Mouse (Mus musculus) liver, embryonic 16.5 days (tissue): ENCODE data around the gene Cchcr1. TPM values are rescaled to one million over a fixed set of nuclear protein-coding genes. Genes with fewer than 3 reads are reported as not detected.
"Not testable (repeated sequence)": the region's sequence is repeated elsewhere in the genome, so short reads cannot be mapped to it uniquely, and the experiment has no call there.

Source experiments
- ATAC-seq: fragments of 200-750 bp; cut with Nextera tagmentation; 2 replicates; pipeline ENCODE4 v1.8.0; 2017; ENCODE audit warnings: low read depth, mild to moderate bottlenecking, moderate number of reproducible peaks, moderate library complexity
- H3K27ac ChIP-seq: fragments of 300-500 bp; sonication (generic); 2 replicates; pipeline ENCODE4 v1.5.1; 2014; ENCODE audit warnings: mild to moderate bottlenecking, low read length
- H3K27me3 ChIP-seq: fragments of 300-500 bp; sonication (generic); 2 replicates; pipeline ENCODE4 v1.6.1; 2014; ENCODE audit warnings: low read depth, low read length, mixed read lengths; ENCODE audit not compliant: control insufficient read depth, insufficient read depth
- H3K36me3 ChIP-seq: fragments of 300-500 bp; sonication (generic); 2 replicates; pipeline ENCODE4 v1.6.1; 2014; ENCODE audit warnings: mild to moderate bottlenecking; ENCODE audit not compliant: control insufficient read depth, insufficient read depth
- H3K4me1 ChIP-seq: fragments of 300-500 bp; sonication (generic); 2 replicates; pipeline ENCODE4 v1.6.1; 2014; ENCODE audit warnings: low read depth, low read length, mixed read lengths; ENCODE audit not compliant: control insufficient read depth
- H3K4me2 ChIP-seq: fragments of 300-500 bp; sonication (generic); 2 replicates; pipeline ENCODE4 v1.6.1; 2014; ENCODE audit warnings: low read depth, low read length, mixed read lengths
- H3K4me3 ChIP-seq: fragments of 300-500 bp; sonication (generic); 2 replicates; pipeline ENCODE4 v1.5.1; 2014; ENCODE audit warnings: low read depth, mild to moderate bottlenecking, low read length
- H3K9ac ChIP-seq: fragments of 300-500 bp; sonication (generic); 2 replicates; pipeline ENCODE4 v1.6.1; 2014; ENCODE audit warnings: low read depth, low read length
- H3K9me3 ChIP-seq: fragments of 300-500 bp; sonication (generic); replicated peaks from 2 replicates; pipeline ENCODE4 v1.6.1; 2016; ENCODE audit warnings: low read length; ENCODE audit not compliant: control insufficient read depth
- WGBS: fragments of 180-500 bp; shearing (Covaris S2); extraction: QIAGEN DNeasy Blood & Tissue Kit; methylation state at CpG from one replicate; pipeline ENCODE4 v1.1.7; 2014; ENCODE audit not compliant: insufficient replicate concordance; 5-methylcytosine and 5-hydroxymethylcytosine counted together
- polyA plus RNA-seq: library from polyadenylated mRNA; unstranded; fragments of >200 nt; fragmentation: Nextera tagmentation; extraction: Ambion mirVana; gene quantifications from 2 replicates; pipeline ENCODE4 v1.2.1, GENCODE M21; 2015

Cchcr1 gene
- polyA plus RNA-seq, 1 experiment from 2014 or later, result 7.5 TPM

DNA sequence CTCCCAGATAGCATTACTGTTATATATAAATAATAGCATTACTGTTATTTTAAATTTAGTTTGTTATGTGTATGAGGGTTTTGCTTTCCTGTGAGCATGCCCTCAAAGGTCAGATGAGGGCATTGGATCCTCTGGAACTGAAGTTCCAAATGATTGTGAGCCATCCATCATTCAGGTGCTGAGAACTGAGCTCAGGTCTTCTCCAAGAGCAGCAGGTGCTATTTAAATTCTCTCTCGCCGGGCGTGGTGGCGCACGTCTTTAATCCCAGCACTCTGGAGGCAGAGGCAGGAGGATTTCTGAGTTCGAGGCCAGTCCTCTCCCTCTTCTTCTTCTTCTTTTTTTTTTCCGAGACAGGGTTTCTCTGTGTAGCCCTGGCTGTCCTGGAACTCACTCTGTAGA, 19.8 kb upstream of the Cchcr1 start:
- Histone ChIP-seq H3K27me3 (no peaks in the 10 kb centered on the region), H3K9me3 (no peaks in the 10 kb centered on the region), H3K9ac (no peak overlapping the region), H3K36me3 (no peaks in the 10 kb centered on the region), H3K4me3 (no peak overlapping the region), H3K4me2 (no peak overlapping the region), H3K27ac (no peak overlapping the region), H3K4me1 (no peaks in the 10 kb centered on the region)
- ATAC-seq, result no peak
- 73% methylated on average over 7 of the region's 7 CpGs for WGBS

DNA sequence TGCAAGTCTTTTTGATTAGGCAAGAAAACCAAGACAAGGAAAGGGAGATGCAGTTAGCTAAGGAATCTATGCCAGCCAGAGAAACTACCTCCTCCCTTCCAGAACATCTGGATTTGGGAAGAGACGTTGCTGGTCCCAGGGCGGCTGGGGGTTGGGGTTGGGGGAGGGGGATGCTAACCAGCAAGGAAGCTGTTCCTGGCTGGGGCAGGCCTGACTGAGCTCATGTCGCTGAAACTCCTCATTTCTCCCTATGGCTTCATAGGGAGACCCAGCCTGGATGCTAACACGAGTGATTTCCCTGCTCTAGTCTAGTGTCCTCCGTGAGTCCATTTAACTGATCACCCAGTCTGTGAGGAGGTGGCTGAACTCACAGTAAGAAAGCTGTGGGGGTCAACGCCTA, 14.7 kb upstream of the Cchcr1 start:
- H3K27ac ChIP-seq, result no peak overlapping the region
- peaks cover 26% of the 10 kb centered on the region for H3K27me3 ChIP-seq
- no peak overlapping the region for H3K4me2 ChIP-seq
- no peaks in the 10 kb centered on the region for H3K9me3 ChIP-seq
- ATAC-seq, result no peak
- H3K4me1 ChIP-seq, result no peaks in the 10 kb centered on the region
- H3K36me3 ChIP-seq, result no peaks in the 10 kb centered on the region
- 18% methylated on average over 6 of the region's 6 CpGs for WGBS
- no peak overlapping the region for H3K4me3 ChIP-seq
- H3K9ac ChIP-seq, result no peak overlapping the region

DNA sequence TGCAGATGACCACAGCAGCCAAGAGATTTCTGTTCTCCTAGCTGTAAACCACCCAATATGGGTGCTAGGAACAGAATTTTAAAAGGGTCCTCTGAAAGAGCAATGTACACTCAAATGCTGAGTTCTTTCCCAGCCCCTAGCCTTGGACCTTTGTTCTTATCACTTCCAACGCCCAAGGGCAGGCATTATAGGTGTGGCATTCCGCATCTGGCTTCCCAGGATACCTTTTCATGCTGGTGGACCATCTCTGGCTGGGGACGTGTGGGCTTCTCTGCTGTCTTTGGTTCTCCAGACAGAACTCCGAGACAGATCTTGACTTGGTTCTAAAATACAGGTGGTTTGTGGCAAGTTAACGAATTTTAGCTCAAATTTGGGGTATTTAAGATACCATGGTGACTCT, 14.1 kb upstream of the Cchcr1 start:
- Histone ChIP-seq H3K9me3 (no peaks in the 10 kb centered on the region), H3K36me3 (no peaks in the 10 kb centered on the region), H3K27ac (no peak overlapping the region), H3K4me2 (no peak overlapping the region), H3K27me3 (peaks cover 31% of the 10 kb centered on the region), H3K4me1 (no peaks in the 10 kb centered on the region), H3K4me3 (no peak overlapping the region), H3K9ac (no peak overlapping the region)
- no peak for ATAC-seq
- WGBS, result 37% methylated on average over 5 of the region's 5 CpGs

DNA sequence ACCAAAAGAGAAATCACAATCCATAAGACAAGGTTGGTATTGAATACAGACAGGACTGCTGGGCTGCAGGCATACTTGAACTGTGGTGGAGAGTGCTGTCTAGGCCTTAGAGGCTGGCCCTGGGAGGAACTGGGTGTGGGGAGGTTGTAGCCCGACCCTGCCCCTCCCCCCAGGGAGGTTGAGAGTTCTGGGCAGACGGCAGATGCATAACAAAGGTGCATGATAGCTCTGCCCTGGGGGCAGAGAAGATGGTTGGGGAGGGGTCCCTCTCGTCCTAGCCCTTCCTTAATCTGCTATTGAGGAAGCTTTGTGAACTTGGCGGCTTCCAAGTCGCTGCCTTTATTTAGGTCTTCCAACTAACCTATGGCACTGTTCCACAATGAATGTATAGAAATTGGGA, 13.1 kb upstream of the Cchcr1 start:
- ATAC-seq, result no peak
- Histone ChIP-seq H3K4me3 (no peak overlapping the region), H3K27ac (no peak overlapping the region), H3K27me3 (peaks cover 36% of the 10 kb centered on the region), H3K4me1 (no peaks in the 10 kb centered on the region), H3K9me3 (no peaks in the 10 kb centered on the region), H3K4me2 (no peak overlapping the region), H3K36me3 (no peaks in the 10 kb centered on the region), H3K9ac (no peak overlapping the region)
- WGBS, result 23% methylated on average over 5 of the region's 5 CpGs

DNA sequence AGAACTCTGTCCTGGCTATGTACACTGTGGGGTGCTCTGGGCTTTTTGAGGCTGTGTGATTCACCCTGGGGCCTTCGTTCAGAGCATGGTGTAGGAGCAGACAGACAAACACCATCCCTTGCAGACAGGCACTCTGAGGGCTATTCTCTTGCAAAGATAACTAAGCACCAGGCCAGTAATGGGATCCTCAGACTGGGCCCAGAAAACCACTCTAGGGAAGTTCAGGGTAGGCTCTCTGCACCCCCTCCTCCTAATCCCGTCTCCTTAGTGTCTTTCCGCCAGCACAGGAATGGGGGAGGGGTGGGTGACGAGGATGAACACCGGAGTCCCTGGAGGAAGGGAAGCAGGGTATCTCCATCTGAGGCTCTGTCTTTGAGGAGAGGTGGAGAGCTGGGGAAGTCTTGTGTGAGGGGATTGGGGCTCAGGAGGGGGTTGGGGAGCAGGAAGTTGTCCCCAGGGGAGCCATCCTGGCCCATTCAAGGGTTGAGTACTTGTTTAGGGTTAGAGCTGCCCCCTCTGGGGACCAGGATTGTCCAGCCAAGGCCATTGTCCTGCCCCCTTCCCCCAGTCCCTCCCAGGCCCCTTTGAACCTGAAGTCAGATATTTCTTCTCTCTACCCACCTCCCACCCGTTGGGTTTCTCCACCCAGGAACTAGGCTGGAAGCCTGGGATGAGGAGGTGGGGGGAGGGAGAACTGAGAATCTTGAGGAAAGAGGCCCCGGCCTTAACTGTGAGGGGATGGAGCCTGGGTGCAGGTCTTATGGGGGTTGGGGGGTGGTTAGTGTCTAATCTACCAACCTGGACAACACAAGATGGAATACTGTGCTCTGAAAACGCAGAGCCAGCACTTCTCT, 12.0 kb upstream of the Cchcr1 start:
- H3K4me2 ChIP-seq, result no peak overlapping the region
- no peaks in the 10 kb centered on the region for H3K36me3 ChIP-seq
- no peak for ATAC-seq
- H3K4me3 ChIP-seq, result no peak overlapping the region
- 35% methylated on average over 8 of the region's 8 CpGs for WGBS
- no peak overlapping the region for H3K9ac ChIP-seq
- no peaks in the 10 kb centered on the region for H3K9me3 ChIP-seq
- H3K4me1 ChIP-seq, result no peaks in the 10 kb centered on the region
- H3K27ac ChIP-seq, result no peak overlapping the region
- peaks cover 41% of the 10 kb centered on the region for H3K27me3 ChIP-seq

DNA sequence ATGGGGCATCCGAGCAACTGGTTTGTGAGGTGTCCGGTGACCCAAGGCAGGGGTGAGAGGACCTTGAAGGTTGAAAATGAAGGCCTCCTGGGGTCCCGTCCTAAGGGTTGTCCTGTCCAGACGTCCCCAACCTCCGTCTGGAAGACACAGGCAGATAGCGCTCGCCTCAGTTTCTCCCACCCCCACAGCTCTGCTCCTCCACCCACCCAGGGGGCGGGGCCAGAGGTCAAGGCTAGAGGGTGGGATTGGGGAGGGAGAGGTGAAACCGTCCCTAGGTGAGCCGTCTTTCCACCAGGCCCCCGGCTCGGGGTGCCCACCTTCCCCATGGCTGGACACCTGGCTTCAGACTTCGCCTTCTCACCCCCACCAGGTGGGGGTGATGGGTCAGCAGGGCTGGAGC, 11.1 kb upstream of the Cchcr1 start, which contains the start of gene Pou5f1:
Pou5f1 (plus strand) TSS at position 243 of the 400 bp plus-strand sequence.
- WGBS, result 35% methylated on average over 13 of the region's 13 CpGs
- H3K4me1 ChIP-seq, result no peaks in the 10 kb centered on the region
- peaks cover 41% of the 10 kb centered on the region for H3K27me3 ChIP-seq
- H3K4me3 ChIP-seq, result no peak within 1 kb of the TSS
- H3K36me3 ChIP-seq, result no peaks in the 10 kb centered on the region
- H3K9me3 ChIP-seq, result no peaks in the 10 kb centered on the region
- no peak within 1 kb of the TSS for H3K9ac ChIP-seq
- ATAC-seq, result no peak
- H3K27ac ChIP-seq, result no peak within 1 kb of the TSS
- no peak within 1 kb of the TSS for H3K4me2 ChIP-seq

DNA sequence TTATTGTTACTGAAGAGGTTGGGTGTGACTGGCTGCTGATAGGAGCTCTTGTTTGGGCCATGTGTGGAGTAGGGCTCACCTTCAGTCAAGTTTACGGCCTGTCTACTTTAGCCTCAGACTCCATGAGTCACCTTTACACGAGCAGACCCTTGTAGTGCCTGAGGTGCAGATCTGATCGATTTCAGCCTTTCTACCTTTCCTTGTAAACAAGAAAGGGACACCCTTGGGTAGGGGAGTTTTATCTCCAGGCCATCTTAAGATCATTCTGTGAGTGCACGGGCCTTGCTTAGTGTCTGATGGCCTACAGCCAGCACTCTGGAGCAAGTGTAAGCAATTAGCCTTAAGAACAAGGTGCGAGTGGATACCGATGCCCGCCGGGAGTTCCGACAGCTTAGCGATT, 10.0 kb upstream of the Cchcr1 start:
- H3K9me3 ChIP-seq, result no peaks in the 10 kb centered on the region
- no peak overlapping the region for H3K4me3 ChIP-seq

DNA sequence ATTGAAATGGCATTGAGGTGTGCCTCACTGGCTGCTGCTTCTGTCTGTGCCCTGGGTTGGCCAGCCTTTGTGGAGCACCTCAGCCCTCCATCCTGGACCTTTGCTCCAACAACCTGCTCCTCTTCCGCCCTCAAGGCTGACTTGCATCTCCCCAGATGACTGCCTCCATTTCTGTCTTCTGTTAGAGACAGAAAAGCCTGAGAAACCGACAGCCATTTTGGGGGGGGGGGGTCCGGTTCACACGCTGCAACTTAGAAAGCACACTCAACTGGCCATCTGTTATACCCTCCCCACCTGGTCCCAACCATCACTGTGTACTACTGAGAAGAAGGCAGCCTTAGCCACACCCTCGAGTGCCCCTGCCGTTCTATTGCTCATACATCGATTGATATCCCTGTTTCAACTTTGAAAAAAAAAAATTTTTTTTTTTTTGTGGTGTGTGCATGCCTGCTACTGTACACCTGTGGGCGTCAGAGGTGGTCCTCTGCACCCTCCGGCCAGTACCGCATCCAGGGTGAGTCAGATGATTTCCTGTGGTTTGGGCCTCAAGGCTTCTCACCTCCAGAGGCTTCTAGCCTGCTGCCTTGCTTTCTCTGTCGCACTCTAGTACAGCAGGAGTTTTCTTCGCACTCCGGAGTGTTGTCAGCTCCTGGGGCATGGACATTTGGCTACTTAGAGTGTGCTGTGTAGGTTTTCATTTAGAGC, 9.2 kb upstream of the Cchcr1 start:
- ATAC-seq, result no peak

More for the DNA sequence above, 10.0 kb upstream of the Cchcr1 start:
- Histone ChIP-seq H3K9ac (no peak overlapping the region), H3K4me1 (no peaks in the 10 kb centered on the region), H3K4me2 (no peak overlapping the region), H3K36me3 (no peaks in the 10 kb centered on the region), H3K27ac (no peak overlapping the region), H3K27me3 (peaks cover 41% of the 10 kb centered on the region)
- 18% methylated on average over 10 of the region's 10 CpGs for WGBS
- ATAC-seq, result no peak

DNA sequence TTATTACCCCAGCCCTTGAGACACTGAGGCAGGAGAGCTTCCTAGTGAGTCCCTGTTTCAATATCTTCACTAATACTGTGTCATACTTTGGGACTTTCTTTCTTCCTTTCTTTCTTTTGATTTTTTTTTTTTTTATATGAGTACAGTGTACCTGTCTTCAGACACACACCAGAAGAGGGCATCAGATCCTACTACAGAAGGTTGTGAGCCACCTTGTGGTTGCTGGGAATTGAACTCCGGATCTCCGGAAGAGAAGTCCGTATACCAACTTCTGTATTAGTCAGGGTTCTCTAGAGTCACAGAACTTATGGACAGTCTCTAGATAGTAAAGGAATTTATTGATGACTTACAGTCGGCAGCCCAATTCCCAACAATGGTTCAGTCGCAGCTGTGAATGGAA, 8.6 kb upstream of the Cchcr1 start:
- H3K4me3 ChIP-seq, H3K4me2 ChIP-seq, H3K27ac ChIP-seq, H3K4me1 ChIP-seq, H3K9me3 ChIP-seq, ATAC-seq, H3K9ac ChIP-seq: not testable (repeated sequence)
- WGBS, result 59% methylated on average over 4 of the region's 5 CpGs
- Histone ChIP-seq H3K36me3 (peaks cover 11% of the 10 kb centered on the region), H3K27me3 (peaks cover 41% of the 10 kb centered on the region)

More for the DNA sequence above, 9.2 kb upstream of the Cchcr1 start:
- H3K27ac ChIP-seq, result no peak overlapping the region
- H3K4me2 ChIP-seq, result no peak overlapping the region
- WGBS, result 19% methylated on average over 13 of the region's 13 CpGs
- H3K36me3 ChIP-seq, result peaks cover 6% of the 10 kb centered on the region
- no peak overlapping the region for H3K9ac ChIP-seq
- no peaks in the 10 kb centered on the region for H3K4me1 ChIP-seq
- peaks cover 41% of the 10 kb centered on the region for H3K27me3 ChIP-seq
- H3K9me3 ChIP-seq, result no peaks in the 10 kb centered on the region
- H3K4me3 ChIP-seq, result no peak overlapping the region
